Mouse (Mus musculus): ENCODE results near the gene Sik1. TPM values are rescaled to one million over a fixed set of nuclear protein-coding genes. Genes with fewer than 3 reads are reported as not detected.

Sik1 gene
- total RNA-seq, 2 experiments from 2014 or later: 18.7 to 29.0 TPM

GRCm38 (mm10) chr17:31817203-31817602 lies 38.4 kb downstream of the Sik1 start:
- DNase-seq (ENCODE audit: low spot score): no peak
- intact Hi-C loops (cut with DNase I): no loop called here

DNA sequence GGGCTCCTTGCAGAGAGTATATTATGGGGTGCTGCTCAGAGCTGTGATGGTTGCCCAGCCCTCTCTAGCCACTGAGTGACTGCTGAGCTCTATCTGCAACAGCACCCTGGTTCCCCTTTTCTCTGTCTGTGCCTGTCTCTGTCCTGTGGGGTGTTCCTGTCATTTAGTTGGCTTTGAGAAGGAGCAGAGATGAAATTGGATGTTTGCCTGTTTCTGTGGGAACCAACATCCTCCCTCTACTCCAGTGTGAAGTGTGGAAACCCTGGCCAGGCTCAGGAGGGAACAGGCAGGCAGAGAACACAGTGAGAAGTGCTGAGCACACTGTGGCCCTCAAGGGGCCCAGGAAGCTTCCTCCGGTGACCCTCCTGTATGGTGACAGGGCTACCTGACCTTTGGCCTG lies 40.8 kb downstream of the Sik1 start:
- intact Hi-C loops (cut with DNase I): no loop called here
- DNase-seq (ENCODE audit: low spot score): no peak

DNA sequence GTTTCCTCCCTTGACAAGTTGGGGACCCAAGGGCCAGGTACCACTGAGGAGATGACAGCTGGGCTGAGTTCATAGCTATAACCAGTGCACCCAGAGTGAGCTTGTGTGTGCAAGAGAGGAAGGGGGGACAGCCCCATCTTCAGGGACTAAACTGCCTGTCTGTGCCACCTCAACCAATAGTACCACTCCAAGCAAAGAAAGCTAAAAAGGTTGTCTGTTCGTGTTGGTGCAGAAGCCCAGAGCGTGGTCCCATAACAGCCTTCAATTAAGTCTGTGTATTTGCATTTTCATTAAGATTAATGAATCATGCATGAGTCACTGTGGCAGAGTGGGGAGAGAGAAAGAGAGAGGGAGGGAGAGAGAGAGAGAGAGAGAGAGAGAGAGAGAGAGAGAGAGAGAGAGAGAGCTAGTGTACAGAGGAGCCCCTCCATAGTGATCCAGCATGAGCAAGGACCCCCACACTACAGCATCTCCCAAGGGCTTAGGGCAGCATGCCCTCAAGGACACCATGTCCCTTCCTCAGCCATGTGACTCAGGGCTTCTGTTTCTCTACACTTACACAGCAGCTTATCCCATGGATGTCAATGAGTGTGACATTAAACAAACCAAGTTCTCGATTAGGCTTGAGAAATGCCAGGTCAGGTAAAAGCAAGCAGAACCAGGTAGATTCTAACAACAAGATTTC lies 41.5 kb downstream of the Sik1 start:
- intact Hi-C loops (cut with DNase I): no loop called here
- no peak for DNase-seq (ENCODE audit: low spot score)

- intact Hi-C loops (cut with DNase I): no loop called here
- DNase-seq (ENCODE audit: low spot score): no peak
Observed at GRCm38 (mm10) chr17:31811333-31811732, 44.3 kb downstream of the Sik1 start.

DNA sequence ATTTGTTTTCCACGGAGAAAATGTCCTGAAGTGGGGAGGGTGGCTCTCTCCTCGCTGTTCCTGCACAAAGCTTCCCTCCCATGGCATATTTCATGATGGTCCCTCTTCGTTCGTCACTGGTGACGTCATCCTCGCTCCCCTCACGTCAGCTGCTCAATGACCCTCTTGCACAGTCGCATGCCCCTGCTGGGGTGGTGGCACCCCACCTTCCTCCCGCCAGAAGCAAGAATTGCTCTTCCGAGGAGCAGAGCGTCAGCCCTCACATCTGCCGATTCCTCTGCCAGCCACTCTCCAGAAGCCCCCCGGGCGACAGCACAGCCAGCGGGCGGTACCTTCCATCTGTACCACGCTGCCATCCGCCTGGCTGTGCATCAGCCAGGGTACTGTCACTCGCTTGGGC lies 45.7 kb downstream of the Sik1 start:
- DNase-seq (ENCODE audit: low spot score): no peak
- intact Hi-C loops (cut with DNase I): no loop called here

DNA sequence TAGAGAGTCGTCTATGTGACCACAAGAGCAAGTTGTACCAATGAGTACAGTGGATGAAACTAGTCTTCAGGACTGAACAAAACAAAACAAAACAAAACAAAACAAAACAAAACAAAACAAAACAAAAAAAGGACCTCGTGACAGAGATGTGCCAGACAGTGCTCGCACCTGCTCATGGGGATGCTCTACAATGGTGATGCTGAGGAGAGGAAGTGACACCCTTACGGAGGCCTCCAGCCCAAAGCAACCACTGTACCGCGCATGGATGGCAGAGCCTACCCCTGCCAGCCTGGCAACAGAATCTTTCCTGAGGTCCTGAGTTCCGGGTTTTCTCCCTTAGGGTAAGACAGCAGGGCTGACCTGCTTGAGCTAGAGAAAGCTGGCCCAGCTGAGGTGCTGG lies 46.5 kb downstream of the Sik1 start:
- intact Hi-C loops (cut with DNase I): no loop called here
- no peak for DNase-seq (ENCODE audit: low spot score)

DNA sequence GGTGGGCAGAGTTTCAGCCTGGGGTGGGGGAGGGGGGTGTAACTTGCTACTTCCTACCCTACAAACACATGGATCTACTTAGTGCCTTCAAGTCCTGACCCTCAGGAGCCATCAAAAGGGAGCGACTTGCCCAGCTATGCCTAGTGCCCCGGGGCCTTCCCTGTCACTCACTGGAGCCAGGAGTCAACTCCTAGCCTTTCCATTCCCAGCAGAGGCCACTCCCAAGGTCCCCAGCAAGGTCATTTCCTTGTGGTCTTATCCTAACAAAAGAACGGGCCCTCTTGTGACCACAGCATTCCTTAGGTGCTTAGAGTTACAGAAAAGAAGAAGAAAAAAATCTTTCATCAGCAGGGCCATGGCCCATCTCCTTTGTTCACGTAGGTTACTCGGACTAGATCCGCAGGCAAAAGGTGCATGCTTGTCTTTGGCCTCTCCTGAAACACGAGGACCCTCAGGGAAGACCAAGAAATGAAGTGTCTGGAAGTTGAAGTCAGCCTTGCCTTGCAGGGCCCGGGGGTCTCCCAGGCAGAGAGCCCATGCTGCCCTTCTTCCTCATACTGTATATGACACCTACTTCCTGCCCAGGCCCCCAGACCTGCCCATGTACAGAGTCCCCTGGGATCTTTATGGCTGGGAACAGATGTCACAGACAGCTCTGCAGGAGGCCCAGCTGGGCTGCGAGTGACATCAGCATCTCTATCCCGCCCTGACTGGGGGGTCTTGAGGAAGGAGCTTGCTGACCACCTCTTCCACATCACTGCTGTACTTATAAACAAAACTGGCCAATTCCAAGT lies 47.3 kb downstream of the Sik1 start:
- intact Hi-C loops (cut with DNase I): no loop called here
- no peak for DNase-seq (ENCODE audit: low spot score)

DNA sequence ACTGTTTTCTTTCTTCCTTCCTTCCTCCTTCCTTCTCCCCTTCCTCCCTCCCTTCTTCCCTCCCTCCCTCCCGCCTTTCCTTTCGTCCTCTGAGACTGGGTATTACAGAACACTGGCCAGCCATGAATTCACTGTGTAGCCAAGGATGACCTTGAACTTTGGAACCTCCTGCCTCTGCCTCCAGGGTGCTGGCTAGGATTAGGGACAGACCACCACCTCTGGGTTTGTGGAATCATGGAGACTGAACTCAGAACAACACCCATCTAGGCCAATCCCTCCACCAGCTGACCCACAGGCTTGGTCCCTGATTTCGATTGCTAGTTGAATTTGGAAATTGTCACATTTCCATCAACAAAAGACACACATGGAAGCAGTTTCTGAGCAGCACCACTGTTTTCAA lies 49.1 kb downstream of the Sik1 start:
- intact Hi-C loops (cut with DNase I): no loop called here
- no peak for DNase-seq (ENCODE audit: low spot score)

DNA sequence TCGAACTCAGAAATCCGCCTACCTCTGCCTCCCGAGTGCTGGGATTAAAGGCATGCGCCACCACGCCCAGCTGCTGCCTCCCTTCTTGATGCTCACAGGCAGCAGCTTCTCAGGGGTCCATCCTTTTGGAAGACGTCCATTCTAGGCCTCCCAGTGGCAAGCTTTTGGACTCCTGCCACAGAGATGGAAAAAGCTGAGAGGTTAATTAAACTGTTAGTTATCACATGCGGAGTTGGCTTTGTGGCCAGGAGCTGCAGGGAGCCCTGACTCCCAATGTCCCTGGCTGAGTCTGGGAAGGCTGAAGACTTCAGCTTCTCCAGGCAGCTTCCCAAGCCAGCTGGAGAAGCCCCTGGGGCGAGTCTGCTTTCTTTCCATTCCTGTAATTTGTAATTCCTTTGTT lies 49.6 kb downstream of the Sik1 start:
- DNase-seq (ENCODE audit: low spot score): no peak

GRCm38 (mm10) chr17:31805585-31805984 lies 50.0 kb downstream of the Sik1 start:
- DNase-seq (ENCODE audit: low spot score): no peak
- intact Hi-C loops (cut with DNase I): no loop called here

More for the DNA sequence above, 49.6 kb downstream of the Sik1 start:
- intact Hi-C loops (cut with DNase I): no loop called here

DNA sequence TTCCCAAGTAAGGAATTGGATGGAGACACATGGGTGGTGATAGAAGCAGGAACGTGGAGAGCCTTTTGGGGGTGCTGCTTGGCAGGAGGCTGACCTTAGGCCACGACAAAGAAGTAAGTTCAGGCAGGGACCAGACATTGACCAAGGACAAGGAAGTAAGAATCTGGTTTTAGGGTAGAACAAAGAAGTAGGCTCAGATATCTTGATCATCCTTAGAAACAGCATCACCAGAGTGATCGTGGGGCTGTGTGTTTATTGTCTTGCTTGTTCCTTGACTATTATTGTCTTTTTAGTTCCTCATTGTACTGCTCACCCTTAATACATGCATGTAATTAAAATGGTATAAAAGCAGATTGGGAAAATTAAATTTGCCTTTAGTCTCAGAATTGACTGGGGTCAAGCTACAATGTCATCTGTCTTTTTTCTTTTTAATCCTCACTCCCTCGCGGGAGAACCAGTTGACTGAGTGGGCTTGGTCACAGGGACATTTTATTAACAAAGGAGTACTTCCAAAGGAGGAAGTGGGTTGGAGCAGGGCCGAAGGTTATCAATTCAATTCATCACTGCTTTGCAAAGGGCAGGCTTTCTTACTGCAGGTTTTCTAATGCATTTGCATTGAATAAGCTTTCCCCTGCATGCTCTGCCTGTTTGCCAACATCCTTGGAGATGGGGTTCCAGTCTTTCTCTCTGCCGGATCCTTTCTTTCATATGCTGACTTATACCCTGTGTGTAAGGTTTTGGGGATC lies 53.2 kb downstream of the Sik1 start:
- no peak for DNase-seq (ENCODE audit: low spot score)
- intact Hi-C loops (cut with DNase I): no loop called here

GRCm38 (mm10) chr17:31800852-31801363 lies 54.7 kb downstream of the Sik1 start:
- intact Hi-C loops (cut with DNase I): no loop called here
- no peak for DNase-seq (ENCODE audit: low spot score)

GRCm38 (mm10) chr17:31795893-31796292 lies 59.7 kb downstream of the Sik1 start:
- intact Hi-C loops (cut with DNase I): no loop called here
- DNase-seq (ENCODE audit: low spot score): no peak

Other genes starting within 250 kb of the Sik1 start
- 1 to 10 TPM; 1.6 to 2.6 TPM for gene Cbs, start 218.6 kb downstream of the Sik1 start, total RNA-seq (2021)
- gene U2af1, start 196.9 kb downstream of the Sik1 start, total RNA-seq (2021): 10 to 100 TPM; 70.7 to 70.9 TPM
- gene Cryaa, start 178.0 kb downstream of the Sik1 start, total RNA-seq (2021): not detected
- 1 to 10 TPM; 8.6 to 8.8 TPM for gene Rrp1b, start 180.3 kb upstream of the Sik1 start, total RNA-seq (2021)
- gene Hsf2bp, start 180.5 kb upstream of the Sik1 start, total RNA-seq (2021): 1 to 10 TPM in 1 of 2 experiments, under 1 TPM in 1; 0.75 to 1.4 TPM

All from heart, postnatal 25 days (tissue).